Mouse (Mus musculus): ENCODE measurements at regions not wholly inside any gene's neighbourhood (a gene's known extent, or its start where the extent isn't known, plus 50 kb on each side); places are given as distances from the start of the nearest gene placed in this dataset.

- H3K4me3 ChIP-seq (ENCODE audit: insufficient read depth, low read length) = no peak overlapping the region
- no peak overlapping the region for H3K27ac ChIP-seq (ENCODE audit: insufficient read depth, low read length)
- TF ChIP-seq POLR2A (IDR thresholded peaks at IDR 0.05; ENCODE audit: low read depth, low read length) (no peak), CTCF (IDR thresholded peaks at IDR 0.05; ENCODE audit: borderline replicate concordance, insufficient read depth, low read length) (no peak)
- no peaks in the 10 kb centered on the region for H3K4me1 ChIP-seq (ENCODE audit: control insufficient read depth, insufficient read depth, low read length)
Measured at GRCm38 (mm10) chr3:104279505-104279904, 59.3 kb upstream of the Magi3 start.

GRCm38 (mm10) chr3:104274718-104275302, 54.6 kb upstream of the Magi3 start:
- TF ChIP-seq POLR2A (IDR thresholded peaks at IDR 0.05; ENCODE audit: low read depth, low read length) = no peak
- TF ChIP-seq CTCF (IDR thresholded peaks at IDR 0.05; ENCODE audit: borderline replicate concordance, insufficient read depth, low read length) = no peak
- Histone ChIP-seq H3K4me1 (ENCODE audit: control insufficient read depth, insufficient read depth, low read length) (no peaks in the 10 kb centered on the region), H3K27ac (ENCODE audit: insufficient read depth, low read length) (no peak overlapping the region), H3K4me3 (ENCODE audit: insufficient read depth, low read length) (no peak overlapping the region)

GRCm38 (mm10) chr3:104274084-104274483, 53.9 kb upstream of the Magi3 start:
- H3K4me1 ChIP-seq (ENCODE audit: control insufficient read depth, insufficient read depth, low read length) = no peaks in the 10 kb centered on the region
- no peak overlapping the region for H3K27ac ChIP-seq (ENCODE audit: insufficient read depth, low read length)
- TF ChIP-seq CTCF (IDR thresholded peaks at IDR 0.05; ENCODE audit: borderline replicate concordance, insufficient read depth, low read length) (no peak), POLR2A (IDR thresholded peaks at IDR 0.05; ENCODE audit: low read depth, low read length) (no peak)
- no peak overlapping the region for H3K4me3 ChIP-seq (ENCODE audit: insufficient read depth, low read length)
